Mouse (Mus musculus): ENCODE measurements at regions not wholly inside any gene's neighbourhood (a gene's known extent, or its start where the extent isn't known, plus 50 kb on each side); places are given as distances from the start of the nearest gene placed in this dataset.

GRCm38 (mm10) chr1:82155961-82156360, 77.0 kb upstream of the Gm9747 start:
- H3K4me2 ChIP-seq (ENCODE audit: low read depth, low read length): no peak overlapping the region
- no peaks in the 10 kb centered on the region for H3K36me3 ChIP-seq (replicated peaks; ENCODE audit: control insufficient read depth, insufficient read depth, low read length)
- ATAC-seq (ENCODE audit: insufficient read depth, low read depth) (no peak), DNase-seq (ENCODE audit: low spot score) (no peak)
- no peaks in the 10 kb centered on the region for H3K9me3 ChIP-seq (replicated peaks; ENCODE audit: control insufficient read depth, low read length)
- no peaks in the 10 kb centered on the region for H3K4me1 ChIP-seq (ENCODE audit: control insufficient read depth, insufficient read depth)
- H3K27me3 ChIP-seq (ENCODE audit: control insufficient read depth, insufficient read depth, low read length): no peaks in the 10 kb centered on the region
- H3K9ac ChIP-seq (replicated peaks; ENCODE audit: low read depth, low read length): no peak overlapping the region
- no peak overlapping the region for H3K4me3 ChIP-seq (ENCODE audit: low read depth, low read length)
- H3K27ac ChIP-seq (ENCODE audit: low read depth): no peak overlapping the region
- TF ChIP-seq EP300 (IDR thresholded peaks at IDR 0.05; ENCODE audit: low read depth): no peak
- TF ChIP-seq CTCF (IDR thresholded peaks at IDR 0.05; ENCODE audit: low read depth): no peak

- no peaks in the 10 kb centered on the region for H3K9me3 ChIP-seq (replicated peaks; ENCODE audit: control insufficient read depth, low read length)
- no peaks in the 10 kb centered on the region for H3K4me1 ChIP-seq (ENCODE audit: control insufficient read depth, insufficient read depth)
- no peaks in the 10 kb centered on the region for H3K36me3 ChIP-seq (replicated peaks; ENCODE audit: control insufficient read depth, insufficient read depth, low read length)
- 87% methylated on average over 1 of the region's 1 CpGs for WGBS
- no peak overlapping the region for H3K4me2 ChIP-seq (ENCODE audit: low read depth, low read length)
- no peak overlapping the region for H3K9ac ChIP-seq (replicated peaks; ENCODE audit: low read depth, low read length)
- no peak for TF ChIP-seq EP300 (IDR thresholded peaks at IDR 0.05; ENCODE audit: low read depth)
- TF ChIP-seq CTCF (IDR thresholded peaks at IDR 0.05; ENCODE audit: low read depth): no peak
- H3K4me3 ChIP-seq (ENCODE audit: low read depth, low read length): no peak overlapping the region
- ATAC-seq (ENCODE audit: insufficient read depth, low read depth) (no peak), DNase-seq (ENCODE audit: low spot score) (no peak)
- no peaks in the 10 kb centered on the region for H3K27me3 ChIP-seq (ENCODE audit: control insufficient read depth, insufficient read depth, low read length)
- no peak overlapping the region for H3K27ac ChIP-seq (ENCODE audit: low read depth)
Observed at GRCm38 (mm10) chr1:82157013-82157412, 75.9 kb upstream of the Gm9747 start.

GRCm38 (mm10) chr1:82158466-82158865, 74.4 kb upstream of the Gm9747 start:
- H3K4me2 ChIP-seq (ENCODE audit: low read depth, low read length): no peak overlapping the region
- no peak overlapping the region for H3K4me3 ChIP-seq (ENCODE audit: low read depth, low read length)
- H3K4me1 ChIP-seq (ENCODE audit: control insufficient read depth, insufficient read depth): no peaks in the 10 kb centered on the region
- no peak overlapping the region for H3K27ac ChIP-seq (ENCODE audit: low read depth)
- no peaks in the 10 kb centered on the region for H3K36me3 ChIP-seq (replicated peaks; ENCODE audit: control insufficient read depth, insufficient read depth, low read length)
- no peak for TF ChIP-seq EP300 (IDR thresholded peaks at IDR 0.05; ENCODE audit: low read depth)
- no peak for TF ChIP-seq CTCF (IDR thresholded peaks at IDR 0.05; ENCODE audit: low read depth)
- 56% methylated on average over 3 of the region's 3 CpGs for WGBS
- DNase-seq (ENCODE audit: low spot score): no peak
- H3K9me3 ChIP-seq (replicated peaks; ENCODE audit: control insufficient read depth, low read length): no peaks in the 10 kb centered on the region
- ATAC-seq (ENCODE audit: insufficient read depth, low read depth): no peak
- no peak overlapping the region for H3K9ac ChIP-seq (replicated peaks; ENCODE audit: low read depth, low read length)
- no peaks in the 10 kb centered on the region for H3K27me3 ChIP-seq (ENCODE audit: control insufficient read depth, insufficient read depth, low read length)

GRCm38 (mm10) chr1:82159201-82159600, 73.7 kb upstream of the Gm9747 start:
- ATAC-seq (ENCODE audit: insufficient read depth, low read depth) (no peak), DNase-seq (ENCODE audit: low spot score) (no peak)
- Histone ChIP-seq H3K36me3 (replicated peaks; ENCODE audit: control insufficient read depth, insufficient read depth, low read length) (no peaks in the 10 kb centered on the region), H3K9me3 (replicated peaks; ENCODE audit: control insufficient read depth, low read length) (no peaks in the 10 kb centered on the region), H3K4me3 (ENCODE audit: low read depth, low read length) (no peak overlapping the region), H3K27me3 (ENCODE audit: control insufficient read depth, insufficient read depth, low read length) (no peaks in the 10 kb centered on the region), H3K4me1 (ENCODE audit: control insufficient read depth, insufficient read depth) (no peaks in the 10 kb centered on the region), H3K4me2 (ENCODE audit: low read depth, low read length) (no peak overlapping the region), H3K9ac (replicated peaks; ENCODE audit: low read depth, low read length) (no peak overlapping the region), H3K27ac (ENCODE audit: low read depth) (no peak overlapping the region)
- 84% methylated on average over 3 of the region's 3 CpGs for WGBS
- TF ChIP-seq EP300 (IDR thresholded peaks at IDR 0.05; ENCODE audit: low read depth) (no peak), CTCF (IDR thresholded peaks at IDR 0.05; ENCODE audit: low read depth) (no peak)

GRCm38 (mm10) chr1:82162926-82163325, 70.0 kb upstream of the Gm9747 start:
- Histone ChIP-seq H3K4me3 (ENCODE audit: low read depth, low read length) (no peak overlapping the region), H3K9me3 (replicated peaks; ENCODE audit: control insufficient read depth, low read length) (no peaks in the 10 kb centered on the region), H3K27ac (ENCODE audit: low read depth) (no peak overlapping the region), H3K36me3 (replicated peaks; ENCODE audit: control insufficient read depth, insufficient read depth, low read length) (no peaks in the 10 kb centered on the region), H3K27me3 (ENCODE audit: control insufficient read depth, insufficient read depth, low read length) (no peaks in the 10 kb centered on the region), H3K4me1 (ENCODE audit: control insufficient read depth, insufficient read depth) (no peaks in the 10 kb centered on the region), H3K4me2 (ENCODE audit: low read depth, low read length) (no peak overlapping the region), H3K9ac (replicated peaks; ENCODE audit: low read depth, low read length) (no peak overlapping the region)
- no peak for DNase-seq (ENCODE audit: low spot score)
- ATAC-seq (ENCODE audit: insufficient read depth, low read depth): no peak
- no peak for TF ChIP-seq EP300 (IDR thresholded peaks at IDR 0.05; ENCODE audit: low read depth)
- TF ChIP-seq CTCF (IDR thresholded peaks at IDR 0.05; ENCODE audit: low read depth): no peak
- WGBS: 83% methylated on average over 6 of the region's 6 CpGs

GRCm38 (mm10) chr1:82168158-82168557, 64.8 kb upstream of the Gm9747 start:
- H3K9ac ChIP-seq (replicated peaks; ENCODE audit: low read depth, low read length): no peak overlapping the region
- ATAC-seq (ENCODE audit: insufficient read depth, low read depth) (no peak), DNase-seq (ENCODE audit: low spot score) (no peak)
- H3K27ac ChIP-seq (ENCODE audit: low read depth): no peak overlapping the region
- H3K9me3 ChIP-seq (replicated peaks; ENCODE audit: control insufficient read depth, low read length): no peaks in the 10 kb centered on the region
- WGBS: 55% methylated on average over 4 of the region's 4 CpGs
- no peaks in the 10 kb centered on the region for H3K27me3 ChIP-seq (ENCODE audit: control insufficient read depth, insufficient read depth, low read length)
- H3K4me2 ChIP-seq (ENCODE audit: low read depth, low read length): no peak overlapping the region
- H3K36me3 ChIP-seq (replicated peaks; ENCODE audit: control insufficient read depth, insufficient read depth, low read length): no peaks in the 10 kb centered on the region
- TF ChIP-seq EP300 (IDR thresholded peaks at IDR 0.05; ENCODE audit: low read depth) (no peak), CTCF (IDR thresholded peaks at IDR 0.05; ENCODE audit: low read depth) (no peak)
- no peaks in the 10 kb centered on the region for H3K4me1 ChIP-seq (ENCODE audit: control insufficient read depth, insufficient read depth)
- no peak overlapping the region for H3K4me3 ChIP-seq (ENCODE audit: low read depth, low read length)
